Mouse (Mus musculus) frontal cortex, postnatal 14 days (tissue): ENCODE data around the gene Syt16.

Source experiments
- DNase-seq, 2 experiments: peaks; one replicate each; pipeline ENCODE4 v3.0.0; 2022; ENCODE audit warnings: low spot score in 2 of 2

The Syt16 gene

DNA sequence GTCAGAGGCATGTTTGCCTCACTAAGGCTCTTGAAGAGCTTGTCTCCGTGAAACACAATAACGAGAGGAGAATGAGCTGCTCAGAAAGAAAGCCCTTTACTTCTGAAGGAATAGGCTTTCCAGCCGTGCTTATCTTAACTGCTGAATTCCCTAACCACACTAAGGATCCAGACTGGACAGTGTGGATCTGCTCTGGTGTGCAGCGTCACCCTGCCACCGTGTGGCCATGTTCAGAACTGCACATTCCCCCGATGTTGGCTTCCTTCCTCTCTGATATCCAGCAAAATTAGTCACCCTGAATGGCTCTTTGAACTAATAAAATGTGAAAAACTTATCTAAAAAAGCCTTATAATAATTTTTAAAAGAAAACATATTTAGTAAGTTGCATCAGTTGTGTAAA is 16.3 kb downstream of the Syt16 start:
- DNase-seq, result peak; percentile 55 to 85

- DNase-seq, result no peak
Measured at GRCm38 (mm10) chr12:74014739-74015270, 17.3 kb downstream of the Syt16 start.

DNA sequence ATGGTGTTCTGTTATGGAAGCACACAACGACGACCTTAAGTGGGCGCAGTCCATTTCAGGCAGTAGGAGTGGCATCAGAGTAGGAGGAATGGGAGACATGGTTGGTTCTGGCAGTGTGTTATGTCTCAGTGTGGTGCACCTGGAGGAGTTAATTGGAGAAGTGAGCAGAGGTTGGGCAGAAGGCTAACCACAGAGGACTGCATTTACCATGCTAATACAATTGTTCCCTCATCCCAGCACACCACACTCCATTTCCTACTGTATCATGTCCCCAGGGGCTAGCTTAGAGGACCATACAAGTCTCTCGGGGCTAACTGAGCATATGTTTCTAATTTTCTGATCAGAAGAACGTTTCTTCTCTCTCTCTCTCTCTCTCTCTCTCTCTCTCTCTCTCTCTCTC is 18.0 kb downstream of the Syt16 start:
- no peak for DNase-seq

DNA sequence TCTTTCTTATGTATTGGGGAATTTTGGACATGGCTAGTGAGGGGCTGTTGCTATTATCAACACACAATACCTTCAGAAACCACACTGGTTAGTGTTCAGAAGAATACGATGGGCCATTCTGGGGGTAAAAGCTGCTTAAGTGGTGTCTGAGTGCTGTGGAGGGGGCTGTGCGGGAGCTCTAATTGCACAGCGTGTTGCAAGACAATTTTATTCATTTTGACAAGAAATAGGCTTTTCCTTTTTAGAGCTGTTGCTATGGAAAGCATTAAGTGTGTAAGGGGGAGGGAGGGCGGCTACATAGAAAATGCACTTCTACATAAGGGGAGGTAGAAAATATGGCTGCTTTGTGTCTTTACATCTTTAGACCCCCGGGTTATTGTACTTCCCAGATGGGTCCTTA is 25.8 kb downstream of the Syt16 start:
- DNase-seq, result no peak

DNA sequence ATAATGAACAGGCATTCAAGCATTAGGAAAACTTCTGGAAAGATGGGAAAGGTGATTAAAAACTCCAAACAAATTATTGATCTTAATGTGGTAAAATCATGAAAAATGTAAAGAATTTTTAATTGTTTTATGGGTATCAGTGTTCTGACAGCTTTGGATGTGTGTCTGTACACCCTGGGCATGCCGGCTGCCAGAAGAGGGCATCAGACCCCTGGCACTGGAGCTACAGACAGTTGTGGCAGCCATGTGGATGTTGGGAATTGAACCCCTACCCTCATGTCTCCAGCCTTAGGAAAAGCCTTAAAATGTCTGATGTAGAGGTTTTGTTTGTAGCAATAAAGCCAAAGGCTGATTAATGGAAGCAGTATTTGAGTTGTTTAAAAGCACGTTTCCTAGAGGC is 27.5 kb downstream of the Syt16 start:
- no peak for DNase-seq

GRCm38 (mm10) chr12:74043225-74043624 is 45.8 kb downstream of the Syt16 start:
- no peak for DNase-seq

DNA sequence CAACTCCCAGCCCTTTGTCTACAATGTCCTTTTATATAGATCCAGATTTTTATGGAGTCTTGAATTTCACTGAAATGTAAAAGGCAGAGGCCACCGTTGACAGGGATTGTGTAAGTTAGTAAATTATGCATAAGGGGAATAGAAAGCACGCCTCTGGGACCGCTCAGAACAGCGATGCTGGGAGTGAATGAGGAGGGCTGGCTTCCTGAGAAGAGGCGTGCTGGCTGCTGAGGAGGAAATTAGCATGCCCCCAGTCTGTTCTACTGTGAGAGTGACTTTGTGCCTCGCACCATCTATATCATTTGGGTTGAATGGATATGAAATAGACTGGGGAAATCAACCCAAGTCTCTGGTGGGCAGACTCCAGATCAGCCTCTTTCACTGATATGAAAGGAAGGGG is 46.3 kb downstream of the Syt16 start:
- DNase-seq, result no peak

DNA sequence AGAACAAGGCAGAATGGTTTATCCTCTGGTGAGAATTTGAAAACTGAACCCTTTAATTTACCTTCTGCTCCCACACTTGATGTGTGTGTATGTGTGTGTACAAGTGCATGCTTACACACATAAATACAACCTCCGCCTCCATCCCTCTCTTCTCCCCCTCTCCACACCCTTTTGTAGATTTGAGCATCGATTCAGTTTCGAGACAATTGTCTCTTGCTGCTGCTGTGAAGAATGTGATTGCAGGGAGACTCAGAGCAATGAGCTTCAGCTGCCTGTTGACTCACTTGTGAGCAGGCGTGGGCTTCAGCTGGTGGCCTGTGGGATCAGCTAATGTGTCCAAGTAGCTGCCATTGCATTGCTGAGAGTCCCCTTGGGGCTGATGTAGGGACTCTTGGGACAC is 46.8 kb downstream of the Syt16 start:
- DNase-seq, result no peak

- peak; percentile 66 to 78 for DNase-seq
Measured at GRCm38 (mm10) chr12:74055336-74055931, 58.0 kb downstream of the Syt16 start.

DNA sequence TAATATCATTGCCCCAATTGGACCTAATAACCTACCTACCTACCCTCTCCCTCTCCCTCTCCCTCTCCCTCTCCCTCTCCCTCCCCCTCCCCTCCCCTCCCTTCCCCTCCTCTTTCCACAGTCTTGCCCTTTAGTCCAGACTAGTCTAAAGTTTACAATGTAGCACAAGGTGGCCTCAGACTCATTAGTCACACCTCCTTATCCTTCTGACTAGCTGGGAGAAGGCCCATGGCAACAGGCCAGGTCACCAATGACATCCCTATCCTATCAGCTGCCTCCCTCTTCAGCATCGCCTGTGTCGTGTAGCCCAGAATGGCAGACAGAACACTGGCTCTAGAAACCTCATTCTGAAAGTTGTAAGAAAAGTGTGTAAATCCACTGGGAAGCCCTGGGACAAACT is 58.7 kb downstream of the Syt16 start:
- DNase-seq, result no peak

DNA sequence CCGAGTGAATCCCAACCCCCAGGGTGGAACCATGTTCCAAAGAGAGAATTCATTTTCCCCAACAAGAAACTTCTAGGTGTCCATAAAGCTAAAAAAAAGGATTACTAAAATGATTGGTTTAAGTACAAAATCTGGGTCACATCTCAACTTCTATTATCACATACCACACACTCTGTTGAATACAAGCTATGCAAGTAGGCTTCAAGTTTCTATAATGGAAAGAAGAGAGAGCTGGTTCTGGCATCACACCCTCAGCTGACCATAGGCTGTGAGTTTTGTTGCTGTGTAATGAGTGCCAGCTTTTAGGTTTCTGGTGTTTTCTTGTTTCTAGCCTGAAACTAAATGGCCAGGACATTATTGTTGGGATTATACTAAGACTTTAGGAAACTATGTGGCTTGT is 65.1 kb downstream of the Syt16 start:
- DNase-seq, result no peak

DNA sequence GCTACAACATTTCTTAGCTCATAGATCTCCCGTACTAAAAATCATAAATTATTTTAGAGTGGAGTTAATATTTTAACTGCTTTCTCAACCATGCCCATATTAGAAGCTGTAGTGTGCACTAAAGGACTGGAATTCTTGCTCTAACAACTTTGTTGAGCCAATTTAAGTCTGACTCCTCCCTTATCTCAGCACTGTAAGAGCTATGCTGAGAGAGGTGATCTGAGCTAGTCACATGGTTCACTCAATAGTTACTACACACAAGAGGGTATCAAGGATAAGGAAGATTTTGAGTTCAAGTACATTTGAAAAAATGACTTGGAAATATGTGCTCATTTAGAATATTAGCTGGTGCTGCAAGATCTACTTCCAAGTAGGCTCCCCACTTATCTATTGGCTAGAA is 71.5 kb downstream of the Syt16 start:
- DNase-seq, result no peak

- no peak for DNase-seq
Measured at GRCm38 (mm10) chr12:74075590-74075989, 78.1 kb downstream of the Syt16 start.

GRCm38 (mm10) chr12:74076091-74076490 is 78.6 kb downstream of the Syt16 start:
- peak in 1 of 2 experiments; percentile 44 for DNase-seq

GRCm38 (mm10) chr12:74081122-74081521 is 83.7 kb downstream of the Syt16 start:
- DNase-seq, result no peak

DNA sequence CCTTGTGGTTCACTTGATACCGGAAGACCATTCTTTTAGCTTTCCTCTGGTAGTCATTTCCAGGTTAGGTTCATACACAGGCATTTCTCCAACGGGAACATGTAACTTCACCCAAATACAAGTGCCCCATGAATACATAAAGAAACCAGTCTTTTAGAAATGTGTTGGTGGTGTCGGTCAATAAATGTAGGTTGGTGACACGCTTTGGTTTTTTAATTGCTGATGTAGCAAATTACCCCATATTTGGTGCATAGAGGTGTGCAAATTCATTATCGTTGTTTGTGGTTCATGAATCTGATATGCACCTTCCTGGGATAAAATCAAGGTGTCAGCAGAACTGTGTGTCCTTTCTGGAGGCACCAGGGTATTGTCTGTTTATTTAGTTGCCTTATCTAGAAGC is 86.9 kb downstream of the Syt16 start:
- DNase-seq, result no peak

DNA sequence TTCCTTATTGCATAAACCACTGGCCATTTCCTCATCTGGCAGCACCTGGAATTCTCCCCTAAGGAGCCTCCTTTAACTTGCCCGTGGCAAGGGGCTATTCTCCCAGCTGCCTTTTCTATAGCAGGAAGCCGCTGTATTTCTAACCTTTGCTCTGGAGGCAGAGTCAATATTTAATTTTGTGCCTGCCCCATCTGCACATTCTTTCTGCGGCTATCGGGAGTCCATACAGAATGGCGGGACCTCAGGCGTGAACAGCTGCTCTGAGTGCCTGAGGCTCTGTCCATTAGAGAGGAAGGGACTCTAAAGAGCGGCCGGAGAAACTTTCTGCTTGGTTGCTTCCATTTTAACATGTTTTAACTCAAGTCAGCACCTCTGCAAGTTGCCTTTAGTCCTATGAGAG is 89.6 kb downstream of the Syt16 start:
- no peak for DNase-seq

GRCm38 (mm10) chr12:74089342-74090131 is 92.1 kb downstream of the Syt16 start:
- DNase-seq, result no peak

GRCm38 (mm10) chr12:74092546-74092945 is 95.1 kb downstream of the Syt16 start:
- DNase-seq, result no peak

- no peak for DNase-seq
Measured at GRCm38 (mm10) chr12:74093110-74093509, 95.6 kb downstream of the Syt16 start.

GRCm38 (mm10) chr12:74094701-74095100 is 97.2 kb downstream of the Syt16 start:
- DNase-seq, result no peak

DNA sequence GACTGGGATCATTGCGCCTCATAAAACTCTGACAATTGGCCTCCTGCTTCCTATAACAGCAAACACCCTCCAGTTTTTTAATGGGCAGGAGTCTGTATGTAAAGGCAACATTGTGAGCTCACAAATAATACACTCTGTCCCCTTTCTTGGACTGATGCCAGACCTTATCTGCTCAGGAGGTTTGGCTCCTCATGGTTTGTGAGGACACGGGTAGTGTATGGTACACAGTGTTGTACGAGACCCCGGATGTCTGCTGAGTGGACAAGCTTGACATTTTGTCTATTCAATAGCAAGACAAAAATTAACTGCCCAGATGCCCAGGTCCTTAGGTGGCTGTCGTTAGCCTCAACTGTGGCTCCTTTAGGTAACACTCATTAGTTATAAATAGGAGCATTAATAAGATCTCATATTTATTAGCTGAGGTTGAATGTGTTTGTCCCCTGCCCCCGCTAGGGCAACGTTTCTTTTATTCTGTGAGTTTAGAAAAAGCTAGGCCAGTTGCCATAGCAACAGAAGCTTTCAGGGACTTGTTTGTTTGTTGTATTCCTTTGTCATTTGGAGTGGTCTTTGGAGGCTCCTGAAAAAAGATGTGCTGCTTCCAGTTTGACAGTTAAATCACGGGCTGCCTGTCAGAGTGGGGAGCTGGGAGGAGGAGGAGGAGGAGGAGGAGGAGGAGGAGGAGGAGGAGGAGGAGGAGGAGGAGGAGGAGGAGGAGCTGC is 101.3 kb downstream of the Syt16 start:
- DNase-seq, result no peak
